Mouse (Mus musculus) megakaryocyte, embryonic 14.5 days (primary cell): ENCODE results near the gene Pias4.

Experiments used
- FLI1 ChIP-seq: IDR thresholded peaks from 2 replicates; pipeline ENCODE4 v1.6.1; 2012; ENCODE audit warnings: low read length, inconsistent platforms, mixed read lengths
- GATA1 ChIP-seq: IDR thresholded peaks from 3 replicates; pipeline ENCODE4 v1.6.1; 2012; ENCODE audit warnings: mixed read lengths, low read length, inconsistent platforms, borderline replicate concordance

GRCm38 (mm10) chr10:81145307-81145706 lies 22.4 kb downstream of the Pias4 start:
- TF ChIP-seq GATA1 (no peak), FLI1 (no peak)
